Mouse (Mus musculus): ENCODE data around the gene Hook2. TPM values are rescaled to one million over a fixed set of nuclear protein-coding genes. Genes with fewer than 3 reads are reported as not detected.

The Hook2 gene
- polyA plus RNA-seq, 1 experiment from 2014 or later, result 9.1 TPM

DNA sequence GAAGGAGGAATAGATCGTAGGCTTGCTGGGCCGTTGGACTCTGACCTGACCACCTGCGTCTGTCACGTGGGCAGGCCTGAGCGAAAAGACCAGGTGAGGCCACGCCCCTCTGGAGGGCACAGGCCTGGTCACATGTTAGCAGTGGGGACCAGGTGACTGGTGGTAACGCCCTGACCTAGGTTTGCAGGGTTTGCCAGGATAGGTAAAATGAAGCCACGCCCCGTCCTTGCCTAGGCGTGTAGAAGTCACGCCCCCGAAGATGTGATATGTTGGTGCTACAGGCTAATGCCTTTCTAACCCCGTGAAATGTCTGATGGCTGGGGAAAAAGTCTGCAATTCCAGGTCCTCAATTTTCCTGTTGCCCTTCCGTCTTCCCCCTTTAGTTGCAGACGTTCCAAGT lies 433 bp downstream of the Hook2 start:
- Histone ChIP-seq H3K4me3 (ENCODE audit: low read length) (peak overlapping the region; percentile 68), H3K9ac (ENCODE audit: low read length) (peak overlapping the region; percentile 74), H3K4me2 (ENCODE audit: low read depth, low read length) (peak overlapping the region; percentile 92), H3K4me1 (ENCODE audit: control insufficient read depth, insufficient read depth, low read length) (peaks cover 14% of the 10 kb centered on the region), H3K27me3 (ENCODE audit: control insufficient read depth, insufficient read depth, low read length) (peaks cover 5% of the 10 kb centered on the region; the same call in 1 of the 2 replicates), H3K9me3 (replicated peaks; ENCODE audit: control insufficient read depth, low read length) (no peaks in the 10 kb centered on the region), H3K36me3 (ENCODE audit: control insufficient read depth, insufficient read depth) (no peaks in the 10 kb centered on the region), H3K27ac (ENCODE audit: low read length) (0 out of 2 replicates have a peak overlapping the region, but pooled peaks have one; percentile 32)
- WGBS, result 2% methylated on average over 15 of the region's 15 CpGs
- ATAC-seq (replicated peaks; ENCODE audit: extremely low read depth, insufficient read depth, low FRiP score), result peak; percentile 12

DNA sequence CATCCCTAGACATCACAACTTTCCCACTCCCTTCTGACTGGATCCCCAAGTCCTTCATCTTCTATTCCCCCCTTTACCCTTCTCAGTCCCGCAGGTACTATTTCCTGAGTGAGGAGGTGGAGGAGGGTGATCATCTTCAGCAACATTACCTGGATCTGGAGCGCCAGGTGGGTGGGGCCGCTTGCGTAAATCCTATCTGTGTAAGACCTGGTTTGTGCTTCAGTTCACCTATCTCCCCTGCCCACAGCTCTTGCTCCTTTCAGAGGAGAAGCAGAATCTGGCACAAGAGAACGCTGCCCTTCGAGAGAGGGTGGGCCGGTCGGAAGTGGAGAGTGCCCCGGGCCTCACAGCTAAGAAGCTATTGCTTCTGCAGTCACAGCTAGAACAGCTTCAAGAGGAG lies 4.0 kb downstream of the Hook2 start:
- peaks cover 11% of the 10 kb centered on the region for H3K4me1 ChIP-seq (ENCODE audit: control insufficient read depth, insufficient read depth, low read length)
- no peaks in the 10 kb centered on the region for H3K9me3 ChIP-seq (replicated peaks; ENCODE audit: control insufficient read depth, low read length)
- H3K4me3 ChIP-seq (ENCODE audit: low read length), result no peak overlapping the region
- H3K36me3 ChIP-seq (ENCODE audit: control insufficient read depth, insufficient read depth), result no peaks in the 10 kb centered on the region
- H3K27me3 ChIP-seq (ENCODE audit: control insufficient read depth, insufficient read depth, low read length), result peaks cover 7% of the 10 kb centered on the region; the same call in 1 of the 2 replicates
- no peak overlapping the region for H3K9ac ChIP-seq (ENCODE audit: low read length)
- 88% methylated on average over 9 of the region's 9 CpGs for WGBS
- ATAC-seq (replicated peaks; ENCODE audit: extremely low read depth, insufficient read depth, low FRiP score), result no peak
- no peak overlapping the region for H3K27ac ChIP-seq (ENCODE audit: low read length)
- H3K4me2 ChIP-seq (ENCODE audit: low read depth, low read length), result no peak overlapping the region

DNA sequence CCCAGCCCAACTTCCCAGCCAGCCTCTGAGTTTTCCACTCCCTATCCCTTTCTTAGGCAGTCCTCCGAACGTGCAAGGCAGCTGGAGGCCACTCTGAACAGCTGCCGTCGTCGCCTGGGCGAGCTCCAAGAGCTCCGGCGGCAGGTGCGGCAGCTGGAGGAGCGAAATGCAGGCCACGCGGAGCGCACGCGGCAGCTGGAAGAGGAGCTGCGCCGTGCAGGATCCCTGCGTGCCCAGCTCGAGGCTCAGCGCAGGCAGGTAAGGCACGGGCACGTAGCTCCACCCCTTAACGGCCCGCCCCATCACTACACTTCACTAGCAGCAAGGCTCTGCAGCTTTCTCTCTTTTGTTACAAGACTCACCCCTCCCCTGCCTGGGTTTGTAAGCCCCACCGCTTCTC lies 5.3 kb downstream of the Hook2 start:
- H3K36me3 ChIP-seq (ENCODE audit: control insufficient read depth, insufficient read depth), result no peaks in the 10 kb centered on the region
- H3K9ac ChIP-seq (ENCODE audit: low read length), result no peak overlapping the region
- no peaks in the 10 kb centered on the region for H3K9me3 ChIP-seq (replicated peaks; ENCODE audit: control insufficient read depth, low read length)
- no peak for ATAC-seq (replicated peaks; ENCODE audit: extremely low read depth, insufficient read depth, low FRiP score)
- no peak overlapping the region for H3K4me2 ChIP-seq (ENCODE audit: low read depth, low read length)
- H3K27me3 ChIP-seq (ENCODE audit: control insufficient read depth, insufficient read depth, low read length), result peaks cover 7% of the 10 kb centered on the region; the same call in 1 of the 2 replicates
- WGBS, result 21% methylated on average over 25 of the region's 25 CpGs
- H3K4me1 ChIP-seq (ENCODE audit: control insufficient read depth, insufficient read depth, low read length), result peaks cover 8% of the 10 kb centered on the region
- no peak overlapping the region for H3K4me3 ChIP-seq (ENCODE audit: low read length)
- no peak overlapping the region for H3K27ac ChIP-seq (ENCODE audit: low read length)

DNA sequence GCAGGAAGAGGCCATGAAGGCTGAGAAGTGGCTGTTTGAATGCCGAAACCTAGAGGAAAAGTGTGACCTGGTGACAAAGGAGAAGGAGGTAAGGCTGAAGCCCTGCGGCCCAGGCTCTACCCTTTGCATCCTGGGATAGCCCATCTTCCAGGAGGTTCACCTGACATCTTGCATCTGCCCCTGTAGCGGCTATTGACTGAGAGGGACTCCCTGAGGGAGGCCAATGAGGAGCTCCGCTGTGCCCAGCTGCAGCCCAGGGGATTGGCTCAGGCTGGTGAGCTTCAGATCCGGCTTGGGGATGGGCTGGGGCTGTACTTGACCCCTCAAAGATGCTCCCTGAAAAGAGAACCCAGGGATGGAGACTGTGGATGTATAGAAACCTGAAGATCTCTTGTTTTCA lies 6.6 kb downstream of the Hook2 start:
- no peak overlapping the region for H3K4me3 ChIP-seq (ENCODE audit: low read length)
- WGBS, result 86% methylated on average over 5 of the region's 5 CpGs
- no peak overlapping the region for H3K4me2 ChIP-seq (ENCODE audit: low read depth, low read length)
- H3K27ac ChIP-seq (ENCODE audit: low read length), result no peak overlapping the region
- H3K9me3 ChIP-seq (replicated peaks; ENCODE audit: control insufficient read depth, low read length), result no peaks in the 10 kb centered on the region
- H3K36me3 ChIP-seq (ENCODE audit: control insufficient read depth, insufficient read depth), result no peaks in the 10 kb centered on the region
- no peak for ATAC-seq (replicated peaks; ENCODE audit: extremely low read depth, insufficient read depth, low FRiP score)
- peaks cover 7% of the 10 kb centered on the region; the same call in 1 of the 2 replicates for H3K27me3 ChIP-seq (ENCODE audit: control insufficient read depth, insufficient read depth, low read length)
- H3K4me1 ChIP-seq (ENCODE audit: control insufficient read depth, insufficient read depth, low read length), result peaks cover 3% of the 10 kb centered on the region; the same call in 1 of the 2 replicates
- H3K9ac ChIP-seq (ENCODE audit: low read length), result no peak overlapping the region

DNA sequence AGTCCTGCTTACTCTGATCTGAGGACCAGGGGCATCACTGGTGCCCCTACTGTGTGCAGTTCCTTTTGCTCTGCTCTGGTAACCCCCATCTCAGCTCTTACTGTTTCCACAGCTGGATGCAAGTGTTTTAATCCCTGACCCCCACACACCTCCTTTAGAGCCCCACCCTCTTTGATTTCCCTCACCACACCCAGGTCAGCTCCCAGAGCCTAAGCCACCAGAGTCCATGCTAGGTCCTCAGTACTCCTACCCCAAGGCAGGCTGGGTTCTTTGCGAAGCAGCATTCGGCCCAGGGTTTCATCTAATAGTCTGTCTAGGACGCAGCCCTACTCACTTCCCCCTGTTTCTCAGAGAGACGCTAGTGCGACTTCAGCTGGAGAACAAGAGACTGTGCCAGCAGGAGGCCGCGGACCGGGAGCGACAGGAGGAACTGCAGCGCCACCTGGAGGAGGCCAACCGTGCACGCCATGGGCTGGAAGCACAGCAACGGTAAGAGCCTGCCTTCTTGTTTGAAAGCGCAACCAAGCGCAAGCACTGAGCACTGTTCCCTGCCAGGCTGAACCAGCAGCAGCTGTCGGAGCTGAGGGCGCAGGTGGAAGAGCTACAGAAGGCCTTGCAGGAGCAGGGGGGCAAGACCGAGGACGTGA lies 7.4 kb downstream of the Hook2 start:
- Histone ChIP-seq H3K4me2 (ENCODE audit: low read depth, low read length) (peak overlapping the region; percentile 27; the same call in 1 of the 2 replicates), H3K9me3 (replicated peaks; ENCODE audit: control insufficient read depth, low read length) (no peaks in the 10 kb centered on the region), H3K27ac (ENCODE audit: low read length) (no peak overlapping the region), H3K4me1 (ENCODE audit: control insufficient read depth, insufficient read depth, low read length) (peaks cover 3% of the 10 kb centered on the region; the same call in 1 of the 2 replicates), H3K9ac (ENCODE audit: low read length) (peak overlapping the region; percentile 57; the same call in 1 of the 2 replicates), H3K27me3 (ENCODE audit: control insufficient read depth, insufficient read depth, low read length) (peaks cover 7% of the 10 kb centered on the region; the same call in 1 of the 2 replicates), H3K4me3 (ENCODE audit: low read length) (no peak overlapping the region; the same call in 1 of the 2 replicates), H3K36me3 (ENCODE audit: control insufficient read depth, insufficient read depth) (no peaks in the 10 kb centered on the region)
- 4% methylated on average over 19 of the region's 19 CpGs for WGBS
- ATAC-seq (replicated peaks; ENCODE audit: extremely low read depth, insufficient read depth, low FRiP score), result peak; percentile 66

DNA sequence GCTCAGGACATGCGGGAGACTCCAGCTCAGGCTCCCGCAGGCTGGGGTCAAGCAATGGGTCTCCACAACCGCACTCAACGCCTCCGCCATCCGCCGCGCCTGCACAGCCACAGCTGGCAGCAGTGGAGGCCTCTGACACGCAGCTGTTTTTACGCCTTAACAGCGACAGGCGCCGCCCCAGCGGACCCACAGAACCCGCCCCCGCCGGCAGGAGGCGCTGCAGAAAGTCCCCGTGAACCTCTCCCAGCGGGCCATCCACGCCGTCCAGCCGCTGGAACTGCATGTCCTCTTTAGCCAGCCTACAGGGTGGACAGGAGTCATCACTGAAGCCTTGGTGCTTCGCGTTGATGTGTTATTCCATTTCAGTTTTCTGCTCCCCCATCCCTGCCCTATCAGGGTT lies 17.3 kb downstream of the Hook2 start:
- H3K9ac ChIP-seq (ENCODE audit: low read length), result no peak overlapping the region
- H3K27ac ChIP-seq (ENCODE audit: low read length), result no peak overlapping the region
- H3K27me3 ChIP-seq (ENCODE audit: control insufficient read depth, insufficient read depth, low read length), result peaks cover 36% of the 10 kb centered on the region
- 12% methylated on average over 25 of the region's 25 CpGs for WGBS
- no peaks in the 10 kb centered on the region for H3K9me3 ChIP-seq (replicated peaks; ENCODE audit: control insufficient read depth, low read length)
- H3K4me1 ChIP-seq (ENCODE audit: control insufficient read depth, insufficient read depth, low read length), result no peaks in the 10 kb centered on the region
- H3K4me2 ChIP-seq (ENCODE audit: low read depth, low read length), result no peak overlapping the region
- H3K4me3 ChIP-seq (ENCODE audit: low read length), result no peak overlapping the region
- no peak for ATAC-seq (replicated peaks; ENCODE audit: extremely low read depth, insufficient read depth, low FRiP score)
- no peaks in the 10 kb centered on the region for H3K36me3 ChIP-seq (ENCODE audit: control insufficient read depth, insufficient read depth)

DNA sequence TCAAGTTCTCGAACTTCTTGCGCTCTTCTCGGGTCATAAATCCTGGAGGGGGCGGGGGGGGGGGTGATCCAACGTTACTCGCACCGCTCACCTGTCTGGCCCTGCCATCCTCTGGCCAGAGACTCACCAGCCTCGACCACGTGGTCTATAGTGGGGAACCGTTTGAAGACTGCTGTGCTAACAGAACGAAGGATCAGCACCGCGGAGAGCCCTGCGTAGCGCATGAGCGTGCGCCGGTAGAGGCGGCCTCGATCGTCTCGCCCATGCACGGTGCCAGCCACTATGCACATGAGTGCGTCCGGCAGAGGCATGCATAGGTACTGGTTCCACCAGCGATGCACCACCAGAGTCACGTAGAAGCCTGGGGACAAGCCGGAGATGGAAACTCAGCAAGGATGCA lies 20.8 kb downstream of the Hook2 start:
- H3K36me3 ChIP-seq (ENCODE audit: control insufficient read depth, insufficient read depth), result no peaks in the 10 kb centered on the region
- H3K27me3 ChIP-seq (ENCODE audit: control insufficient read depth, insufficient read depth, low read length), result peaks cover 49% of the 10 kb centered on the region
- H3K9me3 ChIP-seq (replicated peaks; ENCODE audit: control insufficient read depth, low read length), result no peaks in the 10 kb centered on the region
- H3K9ac ChIP-seq (ENCODE audit: low read length), result no peak overlapping the region
- 10% methylated on average over 28 of the region's 28 CpGs for WGBS
- peaks cover 3% of the 10 kb centered on the region; the same call in 1 of the 2 replicates for H3K4me1 ChIP-seq (ENCODE audit: control insufficient read depth, insufficient read depth, low read length)
- H3K4me2 ChIP-seq (ENCODE audit: low read depth, low read length), result no peak overlapping the region
- no peak for ATAC-seq (replicated peaks; ENCODE audit: extremely low read depth, insufficient read depth, low FRiP score)
- no peak overlapping the region for H3K27ac ChIP-seq (ENCODE audit: low read length)
- no peak overlapping the region for H3K4me3 ChIP-seq (ENCODE audit: low read length)

DNA sequence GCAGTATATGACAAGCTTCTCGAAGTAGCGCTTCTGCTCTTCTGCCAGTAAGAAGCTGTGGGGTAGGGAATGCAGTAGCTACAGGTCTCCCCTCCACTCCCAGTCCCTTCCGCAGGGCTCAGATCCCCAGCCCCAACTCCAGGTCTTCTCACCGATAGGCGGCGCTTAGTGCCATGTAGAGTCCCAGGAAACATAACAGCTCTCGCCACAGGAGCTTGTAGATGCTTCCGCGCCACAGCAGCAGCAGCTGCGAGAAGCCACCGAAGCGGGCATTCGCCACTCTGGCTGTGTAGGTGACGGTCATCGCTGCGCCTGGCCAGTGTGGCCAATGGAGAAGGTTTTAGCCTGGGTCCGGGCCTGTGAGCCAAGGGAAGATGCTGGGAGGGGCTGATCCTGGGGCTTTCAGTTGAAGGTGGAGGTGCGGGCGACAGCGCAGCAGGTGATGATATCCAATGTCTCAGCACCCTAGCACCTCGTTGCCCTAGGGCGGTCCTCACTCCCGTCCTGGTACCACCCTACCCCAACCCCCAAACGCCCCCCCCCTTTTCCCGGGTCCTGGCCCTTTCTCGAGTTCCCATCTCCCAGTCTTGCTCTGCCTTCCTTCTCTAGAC lies 22.9 kb downstream of the Hook2 start:
- peaks cover 5% of the 10 kb centered on the region for H3K36me3 ChIP-seq (ENCODE audit: control insufficient read depth, insufficient read depth)
- peaks cover 42% of the 10 kb centered on the region for H3K27me3 ChIP-seq (ENCODE audit: control insufficient read depth, insufficient read depth, low read length)
- peak overlapping the region; percentile 29 for H3K4me3 ChIP-seq (ENCODE audit: low read length)
- peaks cover 3% of the 10 kb centered on the region; the same call in 1 of the 2 replicates for H3K4me1 ChIP-seq (ENCODE audit: control insufficient read depth, insufficient read depth, low read length)
- no peak overlapping the region for H3K27ac ChIP-seq (ENCODE audit: low read length)
- no peak for ATAC-seq (replicated peaks; ENCODE audit: extremely low read depth, insufficient read depth, low FRiP score)
- 4% methylated on average over 25 of the region's 26 CpGs for WGBS
- no peak overlapping the region for H3K9ac ChIP-seq (ENCODE audit: low read length)
- H3K9me3 ChIP-seq (replicated peaks; ENCODE audit: control insufficient read depth, low read length), result no peaks in the 10 kb centered on the region
- H3K4me2 ChIP-seq (ENCODE audit: low read depth, low read length), result peak overlapping the region; percentile 52

DNA sequence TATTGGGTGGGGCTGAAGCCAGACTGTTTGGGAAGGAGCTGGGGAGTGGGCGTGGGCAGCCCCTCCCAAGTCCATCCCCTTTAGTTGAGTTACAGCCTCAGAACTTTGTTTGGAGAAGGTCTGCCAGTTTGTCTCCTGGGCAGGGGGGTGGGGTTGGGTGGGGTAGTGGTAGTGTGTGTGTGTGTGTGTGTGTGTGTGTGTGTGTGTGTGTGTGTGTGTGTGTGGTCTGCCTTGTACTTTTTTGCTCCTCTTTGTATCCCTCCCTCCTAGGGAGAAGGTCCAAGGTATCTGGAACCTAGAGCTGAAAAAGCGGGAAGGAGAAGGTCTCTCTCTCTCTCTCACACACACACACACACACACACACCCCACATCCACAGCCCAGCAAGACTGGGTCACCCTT lies 24.0 kb downstream of the Hook2 start, which contains the start of gene Best2:
TSS of gene Best2 (minus strand) at position 101 of the 400 bp plus-strand sequence.
- H3K4me1 ChIP-seq (ENCODE audit: control insufficient read depth, insufficient read depth, low read length), result peaks cover 3% of the 10 kb centered on the region; the same call in 1 of the 2 replicates
- peaks cover 32% of the 10 kb centered on the region for H3K27me3 ChIP-seq (ENCODE audit: control insufficient read depth, insufficient read depth, low read length)
- H3K9me3 ChIP-seq (replicated peaks; ENCODE audit: control insufficient read depth, low read length), result no peaks in the 10 kb centered on the region
- H3K27ac ChIP-seq (ENCODE audit: low read length), result no peak within 1 kb of the TSS
- peak within 1 kb of the TSS; percentile 29 for H3K4me3 ChIP-seq (ENCODE audit: low read length)
- peak within 1 kb of the TSS; percentile 52 for H3K4me2 ChIP-seq (ENCODE audit: low read depth, low read length)
- no peak for ATAC-seq (replicated peaks; ENCODE audit: extremely low read depth, insufficient read depth, low FRiP score)
- no peak within 1 kb of the TSS for H3K9ac ChIP-seq (ENCODE audit: low read length)
- H3K36me3 ChIP-seq (ENCODE audit: control insufficient read depth, insufficient read depth), result peaks cover 15% of the 10 kb centered on the region
- 72% methylated on average over 2 of the region's 2 CpGs for WGBS
